Mouse (Mus musculus) adrenal gland, postnatal 36 days (tissue): ENCODE results near the gene Olfr1151. TPM values are rescaled to one million over a fixed set of nuclear protein-coding genes. Genes with fewer than 3 reads are reported as not detected.

Experiments
- DNase-seq, 2 experiments: peaks; one replicate each; pipeline ENCODE4 v3.0.0; 2021; ENCODE audit warnings: mixed read lengths in 1 of 2
- long read RNA-seq, 2 experiments: library from polyadenylated mRNA; stranded (forward); transcript quantifications; one replicate each; pipeline ENCODE4 v2.0.0; 2021; ENCODE audit warnings: borderline sequencing depth in 2 of 2
- total RNA-seq, 2 experiments: library from RNA; stranded (reverse); gene quantifications; 2 replicates each; pipeline ENCODE4 v1.2.3; 2021

Olfr1151 gene
- total RNA-seq = not detected
- long read RNA-seq, experiment 1 = 0 reads
- long read RNA-seq, experiment 2 = 0 reads

DNA sequence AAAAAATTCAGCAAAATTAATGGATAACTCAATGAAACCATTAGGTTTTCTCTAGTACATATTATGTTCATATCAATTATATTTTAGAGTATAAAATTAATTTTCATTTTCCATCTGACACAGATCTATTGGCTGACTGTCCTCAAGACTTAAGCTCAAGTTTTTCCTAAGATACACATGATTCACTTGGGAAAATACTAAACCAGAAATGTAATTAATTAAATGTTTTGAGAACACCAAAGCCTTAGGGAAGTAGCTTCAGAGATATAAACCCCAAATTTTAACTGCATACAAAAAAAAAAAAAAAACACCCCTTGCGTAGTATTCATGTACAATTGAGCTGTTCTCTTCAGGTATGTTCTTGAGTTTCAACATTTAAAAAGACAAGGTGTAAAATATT lies at the start of gene Olfr1151:
Olfr1151 (plus strand) TSS at position 301 of the 400 bp plus-strand sequence.
- no peak for DNase-seq

GRCm38 (mm10) chr2:87809522-87809921 lies 46.1 kb upstream of the Olfr1151 start, which contains the start of gene Olfr1145:
Gene Olfr1145, plus strand, starts transcription at chr2:87809822.
- no peak for DNase-seq

DNA sequence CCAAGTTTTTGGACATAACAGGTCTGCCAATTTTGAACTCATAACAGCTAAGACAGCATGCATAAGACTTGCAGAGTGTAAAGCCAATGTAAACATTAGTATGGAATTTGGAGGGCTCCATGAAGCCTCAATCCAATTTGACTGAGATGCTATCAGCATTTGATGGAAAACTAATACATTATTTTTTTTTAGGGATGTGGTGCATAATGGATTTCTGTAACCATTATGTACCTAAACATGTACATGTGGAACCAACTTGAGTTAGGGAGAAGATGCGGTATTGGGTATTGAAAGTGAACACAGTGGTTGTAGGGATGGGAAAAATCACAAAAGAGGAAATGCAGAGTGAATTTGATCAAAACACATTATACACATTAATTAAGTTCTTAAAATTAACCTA lies 25.4 kb upstream of the Olfr1151 start, which contains the start of gene Olfr1148:
Olfr1148 (plus strand) TSS at position 301 of the 400 bp plus-strand sequence.
- DNase-seq = no peak

GRCm38 (mm10) chr2:87843693-87844092 lies 12.0 kb upstream of the Olfr1151 start, which contains the start of gene Olfr1150-ps1:
Gene Olfr1150-ps1, plus strand, starts transcription at chr2:87843993.
- DNase-seq = no peak

GRCm38 (mm10) chr2:87866192-87866591 lies 10.5 kb downstream of the Olfr1151 start, which contains the start of gene Olfr1152:
Gene Olfr1152, plus strand, starts transcription at chr2:87866492.
- DNase-seq = no peak

DNA sequence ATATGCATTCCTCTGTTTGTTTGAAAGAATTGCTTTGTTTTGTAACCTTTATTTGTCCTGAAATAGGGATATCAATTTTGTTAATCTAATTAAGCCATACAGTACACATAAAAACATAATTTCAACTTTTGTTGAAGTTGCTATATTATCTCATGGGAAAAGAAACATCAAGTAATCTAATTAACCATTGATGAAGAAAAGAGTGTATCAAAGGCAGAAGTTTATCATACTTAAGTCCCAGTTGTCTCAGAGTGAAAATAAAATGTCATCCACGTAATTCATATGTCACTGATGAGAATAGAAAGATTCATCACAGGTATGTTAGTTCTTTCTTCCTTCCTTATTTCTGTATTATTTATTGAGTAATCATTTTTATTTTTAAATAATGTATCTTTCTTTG lies 39.0 kb downstream of the Olfr1151 start, which contains the start of gene Olfr1153:
Olfr1153 (plus strand) TSS at position 301 of the 400 bp plus-strand sequence.
- no peak for DNase-seq

GRCm38 (mm10) chr2:87905066-87905465 lies 49.4 kb downstream of the Olfr1151 start, which contains the start of gene Olfr1154:
Gene Olfr1154, minus strand, starts transcription at chr2:87905166.
- DNase-seq = no peak

Other genes with a start within 250 kb of the Olfr1151 start
- gene Olfr1130, start 249.7 kb upstream of the Olfr1151 start, total RNA-seq = not detected
- not detected for gene Olfr1131, start 228.8 kb upstream of the Olfr1151 start, total RNA-seq
- not detected for gene Olfr1132, start 218.3 kb upstream of the Olfr1151 start, total RNA-seq
- gene Olfr1133, start 208.5 kb upstream of the Olfr1151 start, total RNA-seq = not detected
- gene Olfr1134, start 197.4 kb upstream of the Olfr1151 start, total RNA-seq = not detected
- not detected for gene Olfr1135, start 182.2 kb upstream of the Olfr1151 start, total RNA-seq
- gene Olfr1136, start 161.9 kb upstream of the Olfr1151 start, total RNA-seq = not detected
- not detected for gene Olfr1137, start 142.7 kb upstream of the Olfr1151 start, total RNA-seq
- gene Olfr1138, start 115.9 kb upstream of the Olfr1151 start, total RNA-seq = not detected
- not detected for gene Olfr1140, start 112.1 kb upstream of the Olfr1151 start, total RNA-seq
- not detected for gene Olfr1141, start 101.9 kb upstream of the Olfr1151 start, total RNA-seq
- gene Olfr152, start 76.4 kb upstream of the Olfr1151 start, total RNA-seq = not detected
- gene Olfr1143, start 55.3 kb upstream of the Olfr1151 start, total RNA-seq = not detected
- gene Olfr1145, start 46.0 kb upstream of the Olfr1151 start, total RNA-seq = not detected
- not detected for gene Olfr1148, start 25.3 kb upstream of the Olfr1151 start, total RNA-seq
- gene Olfr1150-ps1, start 11.9 kb upstream of the Olfr1151 start, total RNA-seq = not detected
- gene Olfr1152, start 10.6 kb downstream of the Olfr1151 start, total RNA-seq = not detected
- not detected for gene Olfr1153, start 39.1 kb downstream of the Olfr1151 start, total RNA-seq
- not detected for gene Olfr1154, start 49.3 kb downstream of the Olfr1151 start, total RNA-seq
- not detected for gene Olfr1155, start 89.3 kb downstream of the Olfr1151 start, total RNA-seq
- gene Olfr1156, start 97.2 kb downstream of the Olfr1151 start, total RNA-seq = not detected
- not detected for gene Olfr1157, start 112.4 kb downstream of the Olfr1151 start, total RNA-seq
- not detected for gene Olfr74, start 118.8 kb downstream of the Olfr1151 start, total RNA-seq
- not detected for gene Olfr1158, start 134.3 kb downstream of the Olfr1151 start, total RNA-seq
- not detected for gene Olfr1160, start 152.4 kb downstream of the Olfr1151 start, total RNA-seq
- gene Olfr1161, start 166.9 kb downstream of the Olfr1151 start, total RNA-seq = not detected
- gene Olfr73, start 181.8 kb downstream of the Olfr1151 start, total RNA-seq = not detected
- gene Olfr1162, start 195.3 kb downstream of the Olfr1151 start, total RNA-seq = not detected
- not detected for gene Olfr1163, start 216.0 kb downstream of the Olfr1151 start, total RNA-seq
- not detected for gene Olfr1164, start 238.1 kb downstream of the Olfr1151 start, total RNA-seq